10 mouse cellular contexts compared by ENCODE assay signal in genomic region chr7:73772275-73772765, GRCm38 (mm10). TPM values are rescaled to one million over a fixed set of nuclear protein-coding genes. Genes with fewer than 3 reads are reported as not detected.
DNase-seq lines count a peak whose midpoint lies in the region; ATAC-seq and TF ChIP-seq lines count a peak whose summit lies in the region.
"Had no signal": no experiment of that assay in that cellular context is flagged by ENCODE, and none has a peak within 500 bp of the region (broad histone marks: within the 10 kb centered on the region; RNA-seq: fewer than 3 reads in every experiment).

No protein-coding gene starts in this region.

- peak overlapping the region; percentile 24; the same call in 1 of the 2 replicates for H3K27ac ChIP-seq in lung, embryonic 15.5 days
- no peak overlapping the region for H3K27ac ChIP-seq in kidney, postnatal 0 days
- H3K27ac ChIP-seq in intestine, postnatal 0 days (ENCODE audit: low read depth, low read length): no peak overlapping the region

- H3K4me2 ChIP-seq in lung, embryonic 15.5 days: no peak overlapping the region
- H3K4me2 ChIP-seq in kidney, postnatal 0 days (ENCODE audit: low read length): no peak overlapping the region
- no peak overlapping the region for H3K4me2 ChIP-seq in intestine, postnatal 0 days (replicated peaks; ENCODE audit: low read depth)

- peaks cover 18% of the 10 kb centered on the region for H3K4me1 ChIP-seq in lung, embryonic 15.5 days
- H3K4me1 ChIP-seq in lung, adult 2 months (ENCODE audit: control insufficient read depth, insufficient read depth, low read length): peaks cover 4% of the 10 kb centered on the region; the same call in 1 of the 2 replicates
- 0 out of 2 replicates have a peak, but pooled peaks cover 4% of the 10 kb centered on the region for H3K4me1 ChIP-seq in kidney, postnatal 0 days (replicated peaks; ENCODE audit: insufficient read depth, low read length)
- H3K4me1 ChIP-seq in intestine, postnatal 0 days (replicated peaks; ENCODE audit: control insufficient read depth, insufficient read depth, low read length): no peaks in the 10 kb centered on the region

- WGBS in lung, embryonic 15.5 days: 44% methylated on average over 14 of the region's 14 CpGs
- WGBS in lung, adult 2 months: 55% methylated on average over 14 of the region's 14 CpGs
- WGBS in kidney, postnatal 0 days: 58% methylated on average over 14 of the region's 14 CpGs
- 71% methylated on average over 14 of the region's 14 CpGs for WGBS in intestine, postnatal 0 days

- H3K9me3 ChIP-seq in lung, embryonic 15.5 days: no peaks in the 10 kb centered on the region
- no peaks in the 10 kb centered on the region for H3K9me3 ChIP-seq in kidney, postnatal 0 days (replicated peaks; ENCODE audit: low read length)
- no peaks in the 10 kb centered on the region for H3K9me3 ChIP-seq in intestine, postnatal 0 days (ENCODE audit: control insufficient read depth)

- H3K36me3 ChIP-seq in lung, embryonic 15.5 days: peaks cover 11% of the 10 kb centered on the region; the same call in 1 of the 2 replicates
- no peaks in the 10 kb centered on the region for H3K36me3 ChIP-seq in kidney, postnatal 0 days (ENCODE audit: insufficient read depth, low read length)
- no peaks in the 10 kb centered on the region for H3K36me3 ChIP-seq in intestine, postnatal 0 days (ENCODE audit: control insufficient read depth, insufficient read depth)

- no peak for ATAC-seq in cerebellum, adult (ENCODE audit: insufficient number of reproducible peaks, low FRiP score, low TSS enrichment)
- ATAC-seq in lung, embryonic 15.5 days (ENCODE audit: borderline replicate concordance, extremely low read depth, low FRiP score, low TSS enrichment): 0 out of 2 replicates have a peak, but pooled peaks have one; percentile 26
- ATAC-seq in kidney, postnatal 0 days (replicated peaks; ENCODE audit: low FRiP score, low read depth): no peak
- ATAC-seq in megakaryocyte progenitor cell, adult 5-6 weeks (replicated peaks; ENCODE audit: poor library complexity): peak; percentile 53
- no peak for ATAC-seq in intestine, postnatal 0 days

- H3K9ac ChIP-seq in lung, embryonic 15.5 days: no peak overlapping the region
- no peak overlapping the region for H3K9ac ChIP-seq in kidney, postnatal 0 days (ENCODE audit: low read depth, low read length)
- no peak overlapping the region for H3K9ac ChIP-seq in intestine, postnatal 0 days (ENCODE audit: low read depth, low read length)

- TF ChIP-seq CTCF in lung, adult 2 months (IDR thresholded peaks at IDR 0.05; ENCODE audit: insufficient read depth, low read length): no peak
- no peak for TF ChIP-seq CTCF in kidney, postnatal 0 days (IDR thresholded peaks at IDR 0.05; ENCODE audit: low read depth)
- no peak for TF ChIP-seq CTCF in intestine, postnatal 0 days (IDR thresholded peaks at IDR 0.05; ENCODE audit: low read depth)

- H3K27me3 ChIP-seq in lung, embryonic 15.5 days: no peaks in the 10 kb centered on the region
- H3K27me3 ChIP-seq in kidney, postnatal 0 days (ENCODE audit: insufficient read depth, low read length): no peaks in the 10 kb centered on the region
- no peaks in the 10 kb centered on the region for H3K27me3 ChIP-seq in intestine, postnatal 0 days (replicated peaks; ENCODE audit: control insufficient read depth, insufficient read depth, low read length)

- TF ChIP-seq POLR2A in lung, adult 2 months (IDR thresholded peaks at IDR 0.05; ENCODE audit: borderline replicate concordance, extremely low read depth, low read depth, low read length): no peak

- peak; percentile 22 to 39 for DNase-seq in cerebellum, postnatal 10 days
- DNase-seq in lung, adult 2 months: no peak
- DNase-seq in kidney, postnatal 0 days (ENCODE audit: low spot score): peak; percentile 12
- DNase-seq in right cerebral cortex, adult 18-20 months: no peak
- DNase-seq: right cerebral cortex, postnatal 4 days had no signal

- no peak overlapping the region for H3K4me3 ChIP-seq in lung, embryonic 15.5 days
- H3K4me3 ChIP-seq in lung, adult 2 months (replicated peaks; ENCODE audit: extremely low read depth, low read depth, low read length): no peak overlapping the region
- no peak overlapping the region for H3K4me3 ChIP-seq in kidney, postnatal 0 days (replicated peaks; ENCODE audit: low read depth, low read length)
- H3K4me3 ChIP-seq in intestine, postnatal 0 days (ENCODE audit: low read depth, low read length): no peak overlapping the region

RNA-seq across cellular contexts. Expression of gene Fam174b, which starts 32.2 kb away (rescaled TPM):
- 83.7 and 84.4 TPM in 2 replicates for polyA plus RNA-seq in lung, embryonic 15.5 days (2015; fragmentation: Nextera tagmentation; extraction: Ambion mirVana)
- polyA plus RNA-seq in lung, adult 2 months (2012; rRNA removed): 135 and 156 TPM in 2 replicates
- 28.8 and 30.5 TPM in 2 replicates for polyA plus RNA-seq in kidney, postnatal 0 days (2015; fragmentation: Nextera tagmentation; extraction: Ambion mirVana)
- total RNA-seq in megakaryocyte progenitor cell, adult 5-6 weeks (2015): 3.0 and 3.3 TPM in 2 replicates
- total RNA-seq in megakaryocyte progenitor cell, adult 5-6 weeks (2017): 6.0 and 6.7 TPM in 2 replicates
- polyA plus RNA-seq in intestine, postnatal 0 days (2015; fragmentation: Nextera tagmentation; extraction: Ambion mirVana): 11.6 and 13.6 TPM in 2 replicates
- polyA plus RNA-seq: C2C12 had no signal

Comparison
In these comparisons a context has a peak if more than half of its experiments do, and no peak if none do; other contexts are left out.
1. DNase-seq: peak in cerebellum, postnatal 10 days (2 of 2) and kidney, postnatal 0 days (single experiment); none in lung, adult 2 months (single experiment) and right cerebral cortex, adult 18-20 months (single experiment).
2. ATAC-seq: peak in lung, embryonic 15.5 days (single experiment) and megakaryocyte progenitor cell, adult 5-6 weeks (single experiment); none in cerebellum, adult (single experiment), kidney, postnatal 0 days (single experiment) and intestine, postnatal 0 days (single experiment).